Mouse (Mus musculus): ENCODE results near the gene Coa4. TPM values are rescaled to one million over a fixed set of nuclear protein-coding genes. Genes with fewer than 3 reads are reported as not detected.
A peak's percentile ranks its signal among the peaks of the same experiment; 100 is the strongest.
"Not testable (repeated sequence)": the region's sequence is repeated elsewhere in the genome, so short reads cannot be mapped to it uniquely, and the experiment has no call there.

Coa4 gene
- polyA plus RNA-seq, 1 experiment from 2014 or later = 20.4 TPM

- H3K4me1 ChIP-seq (replicated peaks; ENCODE audit: control insufficient read depth, insufficient read depth, low read length); ATAC-seq (ENCODE audit: low read depth); H3K4me3 ChIP-seq (ENCODE audit: low read length); H3K27me3 ChIP-seq (ENCODE audit: control insufficient read depth, insufficient read depth, low read depth, low read length); H3K4me2 ChIP-seq (ENCODE audit: low read depth, low read length); H3K27ac ChIP-seq (ENCODE audit: low read length); H3K9ac ChIP-seq (ENCODE audit: low read length); H3K36me3 ChIP-seq (ENCODE audit: control insufficient read depth, insufficient read depth, low read length); H3K9me3 ChIP-seq (ENCODE audit: control insufficient read depth, low read length): not testable (repeated sequence)
- WGBS = 78% methylated on average over 5 of the region's 5 CpGs
These were observed 30.4 kb downstream of the Coa4 start for GRCm38 (mm10) chr7:100567238-100567637.

GRCm38 (mm10) chr7:100569907-100570306, 33.0 kb downstream of the Coa4 start:
- H3K4me2 ChIP-seq (ENCODE audit: low read depth, low read length) = no peak overlapping the region
- no peaks in the 10 kb centered on the region for H3K27me3 ChIP-seq (ENCODE audit: control insufficient read depth, insufficient read depth, low read depth, low read length)
- no peaks in the 10 kb centered on the region for H3K4me1 ChIP-seq (replicated peaks; ENCODE audit: control insufficient read depth, insufficient read depth, low read length)
- no peak for ATAC-seq (ENCODE audit: low read depth)
- H3K9ac ChIP-seq (ENCODE audit: low read length) = no peak overlapping the region
- H3K27ac ChIP-seq (ENCODE audit: low read length) = no peak overlapping the region
- H3K9me3 ChIP-seq (ENCODE audit: control insufficient read depth, low read length) = no peaks in the 10 kb centered on the region
- H3K4me3 ChIP-seq (ENCODE audit: low read length) = no peak overlapping the region
- H3K36me3 ChIP-seq (ENCODE audit: control insufficient read depth, insufficient read depth, low read length) = peaks cover 6% of the 10 kb centered on the region; the same call in 1 of the 2 replicates

- H3K9ac ChIP-seq (ENCODE audit: low read length) = no peak overlapping the region
- 60% methylated on average over 3 of the region's 3 CpGs for WGBS
- H3K36me3 ChIP-seq (ENCODE audit: control insufficient read depth, insufficient read depth, low read length) = peaks cover 6% of the 10 kb centered on the region; the same call in 1 of the 2 replicates
These were observed 34.3 kb downstream of the Coa4 start for GRCm38 (mm10) chr7:100570930-100571715.

GRCm38 (mm10) chr7:100572061-100572460, 35.2 kb downstream of the Coa4 start:
- Histone ChIP-seq H3K4me2 (ENCODE audit: low read depth, low read length) (no peak overlapping the region), H3K9ac (ENCODE audit: low read length) (no peak overlapping the region), H3K9me3 (ENCODE audit: control insufficient read depth, low read length) (no peaks in the 10 kb centered on the region), H3K4me3 (ENCODE audit: low read length) (no peak overlapping the region), H3K36me3 (ENCODE audit: control insufficient read depth, insufficient read depth, low read length) (peaks cover 6% of the 10 kb centered on the region; the same call in 1 of the 2 replicates), H3K27ac (ENCODE audit: low read length) (no peak overlapping the region), H3K27me3 (ENCODE audit: control insufficient read depth, insufficient read depth, low read depth, low read length) (no peaks in the 10 kb centered on the region), H3K4me1 (replicated peaks; ENCODE audit: control insufficient read depth, insufficient read depth, low read length) (no peaks in the 10 kb centered on the region)
- ATAC-seq (ENCODE audit: low read depth) = no peak
- 64% methylated on average over 4 of the region's 4 CpGs for WGBS

More at GRCm38 (mm10) chr7:100570930-100571715, 34.3 kb downstream of the Coa4 start:
- Histone ChIP-seq H3K27me3 (ENCODE audit: control insufficient read depth, insufficient read depth, low read depth, low read length) (no peaks in the 10 kb centered on the region), H3K4me1 (replicated peaks; ENCODE audit: control insufficient read depth, insufficient read depth, low read length) (no peaks in the 10 kb centered on the region), H3K27ac (ENCODE audit: low read length) (no peak overlapping the region), H3K4me3 (ENCODE audit: low read length) (no peak overlapping the region), H3K9me3 (ENCODE audit: control insufficient read depth, low read length) (no peaks in the 10 kb centered on the region), H3K4me2 (ENCODE audit: low read depth, low read length) (no peak overlapping the region)
- no peak for ATAC-seq (ENCODE audit: low read depth)

- ATAC-seq (ENCODE audit: low read depth) = no peak
- Histone ChIP-seq H3K4me1 (replicated peaks; ENCODE audit: control insufficient read depth, insufficient read depth, low read length) (no peaks in the 10 kb centered on the region), H3K27me3 (ENCODE audit: control insufficient read depth, insufficient read depth, low read depth, low read length) (no peaks in the 10 kb centered on the region), H3K9me3 (ENCODE audit: control insufficient read depth, low read length) (no peaks in the 10 kb centered on the region), H3K36me3 (ENCODE audit: control insufficient read depth, insufficient read depth, low read length) (peaks cover 1% of the 10 kb centered on the region; the same call in 1 of the 2 replicates), H3K27ac (ENCODE audit: low read length) (no peak overlapping the region), H3K4me3 (ENCODE audit: low read length) (no peak overlapping the region), H3K9ac (ENCODE audit: low read length) (no peak overlapping the region), H3K4me2 (ENCODE audit: low read depth, low read length) (no peak overlapping the region)
- WGBS = 73% methylated on average over 4 of the region's 4 CpGs
These were observed 35.8 kb downstream of the Coa4 start for GRCm38 (mm10) chr7:100572704-100573103.

- Histone ChIP-seq H3K4me2 (ENCODE audit: low read depth, low read length) (no peak overlapping the region), H3K36me3 (ENCODE audit: control insufficient read depth, insufficient read depth, low read length) (no peaks in the 10 kb centered on the region), H3K4me3 (ENCODE audit: low read length) (no peak overlapping the region), H3K27ac (ENCODE audit: low read length) (no peak overlapping the region), H3K9ac (ENCODE audit: low read length) (no peak overlapping the region), H3K27me3 (ENCODE audit: control insufficient read depth, insufficient read depth, low read depth, low read length) (no peaks in the 10 kb centered on the region), H3K4me1 (replicated peaks; ENCODE audit: control insufficient read depth, insufficient read depth, low read length) (peaks cover 6% of the 10 kb centered on the region), H3K9me3 (ENCODE audit: control insufficient read depth, low read length) (no peaks in the 10 kb centered on the region)
- ATAC-seq (ENCODE audit: low read depth) = no peak
- 81% methylated on average over 2 of the region's 2 CpGs for WGBS
These were observed 41.9 kb downstream of the Coa4 start for GRCm38 (mm10) chr7:100578794-100579193.

GRCm38 (mm10) chr7:100582235-100582634, 45.4 kb downstream of the Coa4 start:
- no peak overlapping the region for H3K27ac ChIP-seq (ENCODE audit: low read length)
- ATAC-seq (ENCODE audit: low read depth) = no peak
- WGBS = 35% methylated on average over 7 of the region's 7 CpGs
- no peaks in the 10 kb centered on the region for H3K9me3 ChIP-seq (ENCODE audit: control insufficient read depth, low read length)
- peak overlapping the region; percentile 94 for H3K9ac ChIP-seq (ENCODE audit: low read length)
- no peaks in the 10 kb centered on the region for H3K36me3 ChIP-seq (ENCODE audit: control insufficient read depth, insufficient read depth, low read length)
- peak overlapping the region; percentile 88 for H3K4me2 ChIP-seq (ENCODE audit: low read depth, low read length)
- H3K4me1 ChIP-seq (replicated peaks; ENCODE audit: control insufficient read depth, insufficient read depth, low read length) = peaks cover 6% of the 10 kb centered on the region
- no peaks in the 10 kb centered on the region for H3K27me3 ChIP-seq (ENCODE audit: control insufficient read depth, insufficient read depth, low read depth, low read length)
- peak overlapping the region; percentile 70 for H3K4me3 ChIP-seq (ENCODE audit: low read length)

- WGBS = under 1% methylated on average over 31 of the region's 31 CpGs
- H3K27ac ChIP-seq (ENCODE audit: low read length) = peak overlapping the region; percentile 86
- H3K4me2 ChIP-seq (ENCODE audit: low read depth, low read length) = peak overlapping the region; percentile 88
- H3K9ac ChIP-seq (ENCODE audit: low read length) = peak overlapping the region; percentile 94
- H3K27me3 ChIP-seq (ENCODE audit: control insufficient read depth, insufficient read depth, low read depth, low read length) = no peaks in the 10 kb centered on the region
- no peaks in the 10 kb centered on the region for H3K36me3 ChIP-seq (ENCODE audit: control insufficient read depth, insufficient read depth, low read length)
- ATAC-seq (ENCODE audit: low read depth) = peak; percentile 89
- no peaks in the 10 kb centered on the region for H3K9me3 ChIP-seq (ENCODE audit: control insufficient read depth, low read length)
- H3K4me1 ChIP-seq (replicated peaks; ENCODE audit: control insufficient read depth, insufficient read depth, low read length) = peaks cover 6% of the 10 kb centered on the region
- peak overlapping the region; percentile 70 for H3K4me3 ChIP-seq (ENCODE audit: low read length)
These were observed 45.9 kb downstream of the Coa4 start for GRCm38 (mm10) chr7:100582727-100583236.

- Histone ChIP-seq H3K4me3 (ENCODE audit: low read length) (no peak overlapping the region), H3K4me2 (ENCODE audit: low read depth, low read length) (no peak overlapping the region), H3K27ac (ENCODE audit: low read length) (no peak overlapping the region), H3K9me3 (ENCODE audit: control insufficient read depth, low read length) (no peaks in the 10 kb centered on the region), H3K27me3 (ENCODE audit: control insufficient read depth, insufficient read depth, low read depth, low read length) (no peaks in the 10 kb centered on the region), H3K9ac (ENCODE audit: low read length) (no peak overlapping the region), H3K36me3 (ENCODE audit: control insufficient read depth, insufficient read depth, low read length) (no peaks in the 10 kb centered on the region), H3K4me1 (replicated peaks; ENCODE audit: control insufficient read depth, insufficient read depth, low read length) (no peaks in the 10 kb centered on the region)
- WGBS = 49% methylated on average over 1 of the region's 1 CpGs
- no peak for ATAC-seq (ENCODE audit: low read depth)
These were observed 52.9 kb downstream of the Coa4 start for GRCm38 (mm10) chr7:100589816-100590215.
